Mouse (Mus musculus) hindbrain, embryonic 15.5 days (tissue): ENCODE measurements around the gene BC052040. TPM values are rescaled to one million over a fixed set of nuclear protein-coding genes. Genes with fewer than 3 reads are reported as not detected.
A peak's percentile ranks its signal among the peaks of the same experiment; 100 is the strongest.

ENCODE experiments used
- ATAC-seq: fragments of 200-750 bp; cut with Nextera tagmentation; 2 replicates; pipeline ENCODE4 v1.8.0; 2017; ENCODE audit warnings: low read depth, moderate number of reproducible peaks, moderate TSS enrichment; ENCODE audit not compliant: low FRiP score
- H3K27ac ChIP-seq: fragments of 300-500 bp; sonication (generic); replicated peaks from 2 replicates; pipeline ENCODE4 v1.5.1; 2015; ENCODE audit warnings: mild to moderate bottlenecking, inconsistent platforms
- H3K27me3 ChIP-seq: fragments of 300-500 bp; sonication (generic); 2 replicates; pipeline ENCODE4 v1.6.1; 2015; ENCODE audit warnings: control low read depth, inconsistent platforms
- H3K36me3 ChIP-seq: fragments of 300-500 bp; sonication (generic); 2 replicates; pipeline ENCODE4 v1.6.1; 2015; ENCODE audit warnings: control low read depth, inconsistent platforms
- H3K4me1 ChIP-seq: fragments of 300-500 bp; sonication (generic); replicated peaks from 2 replicates; pipeline ENCODE4 v1.6.1; 2015; ENCODE audit warnings: control low read depth, inconsistent platforms
- H3K4me2 ChIP-seq: fragments of 300-500 bp; sonication (generic); 2 replicates; pipeline ENCODE4 v1.6.1; 2015; ENCODE audit warnings: moderate library complexity, mild to moderate bottlenecking, inconsistent platforms
- H3K4me3 ChIP-seq: fragments of 300-500 bp; sonication (generic); 2 replicates; pipeline ENCODE4 v1.5.1; 2015; ENCODE audit warnings: mild to moderate bottlenecking, inconsistent platforms
- H3K9ac ChIP-seq: fragments of 300-500 bp; sonication (generic); 2 replicates; pipeline ENCODE4 v1.6.1; 2015; ENCODE audit warnings: inconsistent platforms
- H3K9me3 ChIP-seq: fragments of 300-500 bp; sonication (generic); 2 replicates; pipeline ENCODE4 v1.6.1; 2016; ENCODE audit warnings: control low read depth, inconsistent platforms
- WGBS: fragments of 180-500 bp; shearing (Covaris S2); methylation state at CpG from one replicate; pipeline ENCODE4 v1.1.7; 2015; 5-methylcytosine and 5-hydroxymethylcytosine counted together
- polyA plus RNA-seq: library from polyadenylated mRNA; unstranded; fragments of >200 nt; fragmentation: Nextera tagmentation; extraction: Ambion mirVana; gene quantifications from 2 replicates; pipeline ENCODE4 v1.2.1, GENCODE M21; 2015

BC052040 gene
- 18.4 and 21.3 TPM in 2 replicates for polyA plus RNA-seq

DNA sequence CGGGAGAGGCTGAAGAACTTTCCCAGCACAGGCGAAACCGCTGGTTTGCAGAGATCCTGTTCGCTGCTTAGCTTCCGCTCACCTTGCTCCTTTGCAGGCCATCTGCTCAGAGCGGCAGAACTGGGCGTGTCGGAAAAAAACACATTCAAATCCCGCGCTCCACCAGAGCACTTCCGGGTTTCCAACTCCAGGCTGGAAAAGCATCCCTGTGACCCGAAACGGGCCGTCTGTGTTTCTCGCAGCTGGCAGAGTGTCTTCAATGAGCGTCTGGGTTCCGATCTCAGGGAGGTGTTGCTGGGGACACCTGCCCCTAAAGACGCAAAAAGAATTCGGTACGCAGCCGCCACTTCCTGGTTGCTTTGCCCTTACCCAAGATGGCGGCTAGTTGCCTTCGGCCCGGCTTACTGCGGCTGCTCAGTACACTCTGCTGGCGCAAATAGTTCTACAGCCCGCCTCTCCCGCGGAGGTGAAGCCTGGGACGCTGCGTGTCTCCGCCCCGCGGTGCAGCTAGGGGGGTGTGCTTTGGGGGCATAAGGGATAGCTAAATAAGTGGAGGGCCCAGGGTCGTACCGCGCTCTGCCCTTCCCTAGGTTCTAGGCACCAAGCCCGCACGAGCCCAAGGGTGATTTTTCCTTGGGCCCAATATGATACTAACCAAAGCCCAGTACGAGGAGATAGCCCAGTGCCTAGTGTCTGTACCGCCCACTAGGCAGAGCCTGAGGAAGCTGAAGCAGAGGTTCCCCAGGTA, at the start of gene BC052040:
BC052040 (plus strand) TSS at position 476 of the 748 bp plus-strand sequence.
- Histone ChIP-seq H3K9ac (peak within 1 kb of the TSS; percentile 78), H3K4me2 (peak within 1 kb of the TSS; percentile 66), H3K4me3 (peak within 1 kb of the TSS; percentile 69), H3K9me3 (no peaks in the 10 kb centered on the region), H3K36me3 (no peaks in the 10 kb centered on the region), H3K27ac (peak within 1 kb of the TSS; percentile 76), H3K4me1 (peaks cover 13% of the 10 kb centered on the region), H3K27me3 (no peaks in the 10 kb centered on the region)
- peak; percentile 98 for ATAC-seq
- WGBS, result under 1% methylated on average over 41 of the region's 41 CpGs

- peaks cover 14% of the 10 kb centered on the region for H3K4me1 ChIP-seq
- no peaks in the 10 kb centered on the region for H3K9me3 ChIP-seq
- H3K36me3 ChIP-seq, result no peaks in the 10 kb centered on the region
- WGBS, result 24% methylated on average over 13 of the region's 13 CpGs
- peak; percentile 89 for ATAC-seq
- peak overlapping the region; percentile 23 for H3K27ac ChIP-seq
- peak overlapping the region; percentile 6; the same call in 1 of the 2 replicates for H3K4me2 ChIP-seq
- no peak overlapping the region for H3K9ac ChIP-seq
- H3K4me3 ChIP-seq, result no peak overlapping the region
- 0 out of 2 replicates have a peak, but pooled peaks cover 1% of the 10 kb centered on the region for H3K27me3 ChIP-seq
Observed at GRCm38 (mm10) chr2:115538009-115538690, 43.4 kb upstream of the BC052040 start.

DNA sequence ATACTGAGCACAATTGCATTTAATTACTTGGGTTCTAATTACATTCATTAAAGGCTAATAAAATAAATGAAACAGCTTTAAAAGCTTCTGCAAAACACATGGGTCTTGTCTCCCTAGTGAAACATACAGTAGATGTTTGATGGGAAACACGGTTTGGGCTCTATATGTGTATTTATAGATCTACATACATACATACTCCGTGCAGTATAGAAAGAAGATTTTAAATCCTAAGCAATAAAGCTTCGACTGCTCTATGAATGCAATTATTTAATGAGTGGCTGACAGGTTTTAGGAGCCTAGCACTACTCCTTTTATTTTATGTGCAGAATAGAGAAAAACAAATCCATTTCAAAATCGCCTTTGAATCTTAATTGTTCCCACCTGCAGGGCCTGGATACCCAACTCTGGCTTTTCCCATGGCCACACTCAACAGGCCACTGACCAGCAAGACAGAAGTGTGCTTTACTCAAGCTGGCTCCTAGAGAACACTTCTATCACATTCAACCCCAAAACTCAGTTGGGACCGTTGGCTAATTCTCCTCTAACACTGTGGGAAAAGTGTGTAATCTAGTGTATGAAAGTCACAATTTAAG, 42.7 kb upstream of the BC052040 start:
- 40% methylated on average over 5 of the region's 5 CpGs for WGBS
- peak overlapping the region; percentile 23 for H3K27ac ChIP-seq
- no peaks in the 10 kb centered on the region for H3K36me3 ChIP-seq
- H3K9me3 ChIP-seq, result no peaks in the 10 kb centered on the region
- H3K4me3 ChIP-seq, result no peak overlapping the region
- H3K4me2 ChIP-seq, result peak overlapping the region; percentile 6; the same call in 1 of the 2 replicates
- ATAC-seq, result peak; percentile 73
- 0 out of 2 replicates have a peak, but pooled peaks cover 2% of the 10 kb centered on the region for H3K27me3 ChIP-seq
- peaks cover 14% of the 10 kb centered on the region for H3K4me1 ChIP-seq
- H3K9ac ChIP-seq, result no peak overlapping the region

DNA sequence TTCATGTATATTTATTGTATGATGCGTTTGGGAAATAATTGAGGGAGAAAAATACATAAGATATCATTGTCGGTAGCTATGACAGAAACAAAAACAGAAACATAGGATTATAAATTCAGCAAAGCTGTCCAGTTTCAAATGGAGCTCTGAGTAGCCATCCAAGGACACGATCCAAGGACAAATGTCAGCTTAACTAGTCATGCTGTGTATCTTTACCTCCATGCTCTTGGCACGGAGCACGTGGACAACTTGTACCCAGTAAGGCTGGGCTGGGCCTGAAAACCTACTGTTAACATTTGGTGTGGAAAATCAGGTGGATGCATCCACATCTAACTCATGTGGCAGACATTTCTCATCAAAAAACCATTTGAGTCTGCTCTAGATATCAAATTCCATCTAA, 41.8 kb upstream of the BC052040 start:
- 0 out of 2 replicates have a peak overlapping the region, but pooled peaks have one; percentile 23 for H3K27ac ChIP-seq
- no peaks in the 10 kb centered on the region for H3K9me3 ChIP-seq
- ATAC-seq, result no peak
- H3K4me3 ChIP-seq, result no peak overlapping the region
- H3K36me3 ChIP-seq, result no peaks in the 10 kb centered on the region
- H3K9ac ChIP-seq, result no peak overlapping the region
- H3K27me3 ChIP-seq, result 0 out of 2 replicates have a peak, but pooled peaks cover 2% of the 10 kb centered on the region
- H3K4me2 ChIP-seq, result no peak overlapping the region
- H3K4me1 ChIP-seq, result peaks cover 14% of the 10 kb centered on the region
- 87% methylated on average over 5 of the region's 5 CpGs for WGBS

GRCm38 (mm10) chr2:115542401-115543123, 39.0 kb upstream of the BC052040 start:
- H3K9ac ChIP-seq, result no peak overlapping the region
- no peaks in the 10 kb centered on the region for H3K9me3 ChIP-seq
- no peak overlapping the region for H3K4me3 ChIP-seq
- 76% methylated on average over 11 of the region's 11 CpGs for whole genome bisulfite sequencing
- H3K27me3 ChIP-seq, result 0 out of 2 replicates have a peak, but pooled peaks cover 2% of the 10 kb centered on the region
- H3K4me2 ChIP-seq, result no peak overlapping the region
- no peak for ATAC-seq
- H3K27ac ChIP-seq, result no peak overlapping the region
- peaks cover 13% of the 10 kb centered on the region for H3K4me1 ChIP-seq
- H3K36me3 ChIP-seq, result no peaks in the 10 kb centered on the region

- no peak overlapping the region for H3K27ac ChIP-seq
- WGBS, result 82% methylated on average over 4 of the region's 4 CpGs
- no peak for ATAC-seq
- H3K27me3 ChIP-seq, result 0 out of 2 replicates have a peak, but pooled peaks cover 2% of the 10 kb centered on the region
- 0 out of 2 replicates have a peak, but pooled peaks cover 6% of the 10 kb centered on the region for H3K4me1 ChIP-seq
- H3K9me3 ChIP-seq, result no peaks in the 10 kb centered on the region
- no peak overlapping the region for H3K9ac ChIP-seq
- no peak overlapping the region for H3K4me3 ChIP-seq
- no peak overlapping the region for H3K4me2 ChIP-seq
- no peaks in the 10 kb centered on the region for H3K36me3 ChIP-seq
Observed at GRCm38 (mm10) chr2:115543212-115543611, 38.3 kb upstream of the BC052040 start.

DNA sequence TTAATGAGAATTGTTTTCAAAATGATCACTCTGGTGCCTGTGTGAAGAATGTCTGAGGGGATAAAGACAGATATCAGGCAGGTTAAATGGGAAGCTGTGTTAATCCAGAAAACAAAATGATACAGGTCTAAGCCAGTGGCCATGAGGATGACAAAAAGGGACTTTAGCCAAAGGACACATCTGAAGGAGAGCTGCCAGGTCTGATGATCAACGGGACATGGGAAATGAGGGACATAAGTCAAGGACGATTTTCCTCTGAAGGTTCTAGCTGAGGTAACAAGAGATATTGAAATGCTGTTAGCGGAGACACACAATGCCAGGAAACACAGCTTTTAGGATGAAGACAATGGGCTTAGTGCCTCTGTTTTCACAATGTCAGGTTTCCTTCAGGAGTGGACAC, 29.6 kb upstream of the BC052040 start:
- no peak overlapping the region for H3K4me3 ChIP-seq
- 66% methylated on average over 3 of the region's 3 CpGs for WGBS

DNA sequence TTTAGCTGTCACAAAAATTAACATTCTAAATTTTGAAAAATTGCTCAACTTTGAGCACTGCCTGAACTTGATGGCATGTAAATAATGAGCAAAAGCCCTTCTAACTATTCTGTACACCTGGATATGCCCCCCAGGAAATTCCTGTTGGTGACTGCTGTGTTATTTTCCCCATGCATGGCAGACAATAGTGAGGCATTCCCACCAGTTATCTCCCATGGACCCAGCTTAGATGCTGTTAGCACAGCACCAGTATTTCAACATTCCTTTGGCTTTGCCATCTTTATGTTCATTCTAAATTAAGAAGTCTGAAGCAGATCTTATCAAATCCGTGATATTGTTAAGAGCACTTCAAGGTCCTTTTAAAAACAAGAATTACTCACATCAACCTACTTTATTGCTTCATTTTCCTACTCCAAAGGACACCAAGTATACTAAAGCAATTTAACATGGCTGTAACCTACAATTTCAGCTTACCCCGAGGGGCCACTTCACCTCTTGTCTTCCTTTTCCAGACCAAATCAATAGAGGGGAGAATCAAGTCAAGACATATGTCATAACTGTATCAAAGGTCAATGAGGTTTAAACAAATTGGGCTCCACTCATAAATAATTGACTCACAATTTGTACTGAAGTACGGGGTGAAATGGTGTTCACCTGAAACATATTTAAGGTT, 19.2 kb upstream of the BC052040 start:
- Histone ChIP-seq H3K9me3 (no peaks in the 10 kb centered on the region), H3K4me1 (no peaks in the 10 kb centered on the region), H3K4me2 (no peak overlapping the region), H3K27me3 (no peaks in the 10 kb centered on the region), H3K9ac (no peak overlapping the region), H3K27ac (no peak overlapping the region), H3K4me3 (no peak overlapping the region), H3K36me3 (no peaks in the 10 kb centered on the region)
- WGBS, result 84% methylated on average over 3 of the region's 3 CpGs
- no peak for ATAC-seq

More for the DNA sequence above, 29.6 kb upstream of the BC052040 start:
- Histone ChIP-seq H3K9me3 (no peaks in the 10 kb centered on the region), H3K36me3 (no peaks in the 10 kb centered on the region), H3K27ac (no peak overlapping the region), H3K4me2 (no peak overlapping the region), H3K4me1 (no peaks in the 10 kb centered on the region), H3K9ac (no peak overlapping the region), H3K27me3 (no peaks in the 10 kb centered on the region)
- no peak for ATAC-seq

DNA sequence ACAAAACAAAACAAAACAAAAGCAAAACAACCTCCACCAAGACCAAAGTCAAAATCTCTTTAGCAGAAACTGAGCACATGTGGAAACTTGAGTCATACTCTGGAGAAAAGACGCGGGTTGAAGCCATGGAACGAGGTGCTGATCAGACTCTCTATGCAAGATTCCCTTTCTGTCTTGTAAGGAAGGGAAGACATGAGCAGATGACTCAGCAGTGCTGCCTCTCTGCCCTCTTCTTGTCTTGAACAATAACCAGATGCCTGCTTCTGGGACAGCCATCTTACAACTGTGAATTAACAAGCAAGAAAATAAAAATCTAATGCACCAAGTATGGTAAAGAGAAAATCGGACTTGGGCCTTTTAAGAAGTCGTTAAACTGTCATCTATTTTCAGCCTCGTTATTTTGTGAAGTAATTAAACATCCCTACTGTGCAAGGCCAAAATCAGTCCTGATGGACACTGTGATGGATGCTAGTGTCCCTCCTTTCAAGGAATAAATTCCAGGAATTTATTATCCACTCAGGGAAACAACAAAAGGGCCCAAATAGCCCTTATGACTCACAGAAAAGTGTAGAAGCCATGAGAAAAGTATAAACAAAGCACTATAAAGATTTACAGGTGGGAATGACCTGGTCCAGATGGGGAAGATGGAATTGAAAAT, 18.0 kb upstream of the BC052040 start:
- Histone ChIP-seq H3K9ac (no peak overlapping the region), H3K36me3 (no peaks in the 10 kb centered on the region), H3K4me2 (no peak overlapping the region), H3K27ac (no peak overlapping the region), H3K4me1 (no peaks in the 10 kb centered on the region), H3K9me3 (no peaks in the 10 kb centered on the region), H3K4me3 (no peak overlapping the region), H3K27me3 (no peaks in the 10 kb centered on the region)
- 83% methylated on average over 6 of the region's 6 CpGs for WGBS
- no peak for ATAC-seq

GRCm38 (mm10) chr2:115571996-115572395, 9.5 kb upstream of the BC052040 start:
- Histone ChIP-seq H3K9ac (no peak overlapping the region), H3K4me2 (no peak overlapping the region), H3K36me3 (no peaks in the 10 kb centered on the region), H3K27me3 (no peaks in the 10 kb centered on the region), H3K9me3 (no peaks in the 10 kb centered on the region), H3K4me3 (no peak overlapping the region), H3K4me1 (no peaks in the 10 kb centered on the region), H3K27ac (no peak overlapping the region)
- WGBS, result 90% methylated on average over 1 of the region's 1 CpGs
- ATAC-seq, result no peak

- H3K36me3 ChIP-seq, result no peaks in the 10 kb centered on the region
- H3K4me1 ChIP-seq, result no peaks in the 10 kb centered on the region
- WGBS, result 78% methylated on average over 5 of the region's 5 CpGs
- no peaks in the 10 kb centered on the region for H3K27me3 ChIP-seq
- H3K27ac ChIP-seq, result no peak overlapping the region
- H3K9me3 ChIP-seq, result no peaks in the 10 kb centered on the region
- no peak overlapping the region for H3K4me2 ChIP-seq
- ATAC-seq, result no peak
- H3K9ac ChIP-seq, result no peak overlapping the region
- H3K4me3 ChIP-seq, result no peak overlapping the region
Observed at GRCm38 (mm10) chr2:115574802-115575201, 6.7 kb upstream of the BC052040 start.
